Mouse (Mus musculus) bone marrow macrophage, adult 2 months (primary cell): ENCODE measurements at regions not wholly inside any gene's neighbourhood (a gene's known extent, or its start where the extent isn't known, plus 50 kb on each side); places are given as distances from the start of the nearest gene placed in this dataset.

Experiments used
- H3K27ac ChIP-seq: 2 replicates; pipeline ENCODE4 v1.5.1; 2012; ENCODE audit warnings: low read depth, low read length; ENCODE audit not compliant: insufficient read depth
- H3K4me1 ChIP-seq: 2 replicates; pipeline ENCODE4 v1.6.1; 2012; ENCODE audit warnings: low read length; ENCODE audit not compliant: control insufficient read depth, insufficient read depth
- H3K4me3 ChIP-seq: 2 replicates; pipeline ENCODE4 v1.5.1; 2012; ENCODE audit warnings: mild to moderate bottlenecking, low read length, moderate library complexity; ENCODE audit not compliant: insufficient read depth
- CTCF ChIP-seq: IDR thresholded peaks from 2 replicates; pipeline ENCODE4 v1.5.1; 2012; ENCODE audit warnings: low read depth, mild to moderate bottlenecking, low read length, moderate library complexity
- POLR2A ChIP-seq: IDR thresholded peaks from 2 replicates; pipeline ENCODE4 v1.6.1; 2012; ENCODE audit warnings: mild to moderate bottlenecking, low read depth, low read length, borderline replicate concordance

DNA sequence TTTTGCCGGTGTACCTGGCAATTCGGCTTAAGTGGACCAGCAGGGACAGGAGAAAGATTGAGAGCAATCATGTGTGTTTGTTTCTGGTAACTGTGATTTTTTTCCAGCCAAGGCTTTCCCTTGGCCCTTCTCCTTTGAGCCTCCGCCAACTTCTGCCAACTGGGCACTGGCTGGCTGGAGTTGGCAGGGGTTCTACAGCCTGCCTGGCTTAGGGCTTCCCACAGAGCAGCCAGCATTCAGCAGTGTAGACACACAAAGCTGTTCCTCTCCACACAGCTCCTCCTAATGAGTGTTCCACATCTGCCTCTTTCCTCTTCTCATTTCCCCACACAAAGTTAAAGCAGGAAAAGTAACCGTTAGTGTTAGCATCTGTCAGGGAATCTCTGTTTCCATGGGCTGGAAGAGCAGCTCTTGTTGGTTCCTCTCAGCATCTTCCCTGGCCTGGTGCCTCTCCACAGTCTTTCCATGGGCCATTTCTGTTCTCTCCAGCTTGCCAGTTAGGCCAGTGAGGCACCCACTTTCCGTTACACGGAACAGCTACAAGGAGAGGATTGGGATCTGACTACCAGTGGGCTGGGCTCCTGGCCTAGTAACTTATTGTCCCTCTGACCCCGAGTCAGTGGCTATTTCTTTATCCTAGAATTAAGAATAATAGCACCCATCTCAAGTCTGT, 68.0 kb upstream of the Rbm24 start:
- no peaks in the 10 kb centered on the region for H3K4me1 ChIP-seq
- H3K4me3 ChIP-seq: no peak overlapping the region
- no peak overlapping the region for H3K27ac ChIP-seq
- no peak for TF ChIP-seq POLR2A

DNA sequence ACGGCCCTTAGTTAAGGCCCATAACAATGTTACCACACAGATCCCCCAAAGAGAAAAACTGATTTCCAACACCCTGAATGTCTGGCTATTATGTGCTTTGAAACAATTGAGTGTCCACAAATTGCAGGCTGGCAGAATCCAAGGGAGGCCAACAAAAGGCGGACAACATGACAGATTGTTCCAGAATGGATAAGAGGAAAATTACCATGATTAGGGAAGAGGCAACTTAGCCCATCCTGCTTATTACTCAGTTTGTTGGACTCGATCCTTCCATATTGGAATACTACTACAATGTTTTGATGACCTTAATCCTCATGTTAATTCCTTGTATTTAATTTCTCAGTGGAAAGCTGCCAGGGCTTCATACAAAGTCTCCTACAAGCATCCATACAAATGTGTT, 62.9 kb upstream of the Rbm24 start:
- no peak overlapping the region for H3K4me3 ChIP-seq

DNA sequence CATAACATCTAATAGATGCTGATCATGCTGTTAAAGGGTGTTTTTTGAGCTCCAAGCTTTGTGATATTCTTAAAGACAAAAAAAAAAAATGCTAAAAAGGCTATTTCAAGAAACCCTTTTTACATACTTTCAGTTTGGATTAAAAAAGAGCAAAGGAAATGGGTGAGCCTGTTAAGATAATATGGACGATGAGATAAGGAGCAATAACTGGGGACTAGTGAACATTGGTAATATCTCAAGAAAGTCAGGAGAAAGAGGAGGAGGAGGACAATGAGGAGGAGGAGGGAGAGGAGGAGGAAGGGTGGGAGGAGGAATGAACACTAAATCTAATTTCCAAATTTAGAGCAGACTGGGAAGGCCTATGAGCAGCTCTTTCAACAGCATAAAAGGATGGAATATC, 62.3 kb upstream of the Rbm24 start:
- TF ChIP-seq CTCF (no peak), POLR2A (no peak)
- Histone ChIP-seq H3K4me1 (peaks cover 3% of the 10 kb centered on the region), H3K4me3 (no peak overlapping the region), H3K27ac (no peak overlapping the region)

More for the DNA sequence above, 62.9 kb upstream of the Rbm24 start:
- Histone ChIP-seq H3K27ac (no peak overlapping the region), H3K4me1 (no peaks in the 10 kb centered on the region)
- TF ChIP-seq CTCF: no peak
- TF ChIP-seq POLR2A: no peak

GRCm38 (mm10) chr13:46357037-46357436, 61.2 kb upstream of the Rbm24 start:
- TF ChIP-seq CTCF: no peak
- TF ChIP-seq POLR2A: no peak

GRCm38 (mm10) chr13:46360495-46361120, 57.6 kb upstream of the Rbm24 start:
- Histone ChIP-seq H3K27ac (peak overlapping the region; percentile 11; the same call in 1 of the 2 replicates), H3K4me3 (no peak overlapping the region; the same call in 1 of the 2 replicates), H3K4me1 (peaks cover 8% of the 10 kb centered on the region)
- TF ChIP-seq POLR2A (no peak), CTCF (no peak)

More at GRCm38 (mm10) chr13:46357037-46357436, 61.2 kb upstream of the Rbm24 start:
- H3K4me1 ChIP-seq: peaks cover 8% of the 10 kb centered on the region
- H3K27ac ChIP-seq: no peak overlapping the region
- no peak overlapping the region for H3K4me3 ChIP-seq

- no peak overlapping the region for H3K27ac ChIP-seq
- H3K4me3 ChIP-seq: no peak overlapping the region
- no peak for TF ChIP-seq CTCF
- TF ChIP-seq POLR2A: no peak
- peaks cover 8% of the 10 kb centered on the region for H3K4me1 ChIP-seq
These were observed 54.6 kb upstream of the Rbm24 start for GRCm38 (mm10) chr13:46363456-46364201.

DNA sequence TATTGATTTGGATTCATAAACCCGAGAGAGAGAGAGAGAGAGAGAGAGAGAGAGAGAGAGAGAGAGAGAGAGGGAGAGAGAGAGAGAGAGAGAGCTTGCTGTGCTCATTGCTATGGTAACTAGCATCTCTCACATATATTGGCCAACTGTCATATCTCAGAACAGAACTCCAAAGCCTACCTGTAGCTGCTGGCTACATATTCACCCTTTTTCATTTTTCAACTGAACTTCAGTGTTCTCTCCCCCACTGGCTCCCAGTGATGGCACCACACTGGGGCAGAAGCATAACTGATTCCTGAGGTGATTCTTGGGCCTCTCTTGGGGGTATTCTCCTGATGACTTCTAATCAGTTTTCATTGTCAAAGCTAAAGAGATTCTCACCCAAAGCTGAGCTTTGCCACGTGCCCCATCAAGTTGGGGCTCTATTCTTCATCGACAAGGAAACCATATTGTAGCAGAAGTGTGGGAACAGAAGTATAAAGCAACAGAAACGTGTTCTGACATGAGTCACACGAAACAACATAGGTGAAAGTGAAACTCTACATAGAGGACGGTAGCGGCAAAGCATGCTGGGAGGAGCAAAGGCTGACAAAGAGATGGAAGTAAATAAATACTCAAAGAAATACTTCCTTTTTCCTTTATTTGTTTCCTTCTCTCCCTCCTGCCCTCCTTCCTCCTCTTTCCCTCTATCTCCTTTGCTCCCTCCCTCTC, 53.9 kb upstream of the Rbm24 start:
- no peak for TF ChIP-seq POLR2A
- TF ChIP-seq CTCF: no peak
- Histone ChIP-seq H3K27ac (no peak overlapping the region), H3K4me1 (peaks cover 8% of the 10 kb centered on the region), H3K4me3 (no peak overlapping the region)

GRCm38 (mm10) chr13:46365292-46365691, 52.9 kb upstream of the Rbm24 start:
- peaks cover 8% of the 10 kb centered on the region for H3K4me1 ChIP-seq
- no peak overlapping the region for H3K4me3 ChIP-seq
- no peak overlapping the region for H3K27ac ChIP-seq
- TF ChIP-seq POLR2A (no peak), CTCF (no peak)
